Mouse (Mus musculus) midbrain, embryonic 15.5 days (tissue): ENCODE results near the gene Tmem175. TPM values are rescaled to one million over a fixed set of nuclear protein-coding genes. Genes with fewer than 3 reads are reported as not detected.

ENCODE experiments used
- ATAC-seq: fragments of 200-750 bp; cut with Nextera tagmentation; replicated peaks from 2 replicates; pipeline ENCODE4 v1.8.0; 2017; ENCODE audit warnings: moderate TSS enrichment
- H3K27ac ChIP-seq: fragments of 300-500 bp; sonication (generic); 2 replicates; pipeline ENCODE4 v1.5.1; 2015; ENCODE audit warnings: mild to moderate bottlenecking, inconsistent platforms
- H3K27me3 ChIP-seq: fragments of 300-500 bp; sonication (generic); replicated peaks from 2 replicates; pipeline ENCODE4 v1.6.1; 2015; ENCODE audit warnings: inconsistent platforms
- H3K36me3 ChIP-seq: fragments of 300-500 bp; sonication (generic); replicated peaks from 2 replicates; pipeline ENCODE4 v1.6.1; 2015; ENCODE audit warnings: inconsistent platforms
- H3K4me1 ChIP-seq: fragments of 300-500 bp; sonication (generic); 2 replicates; pipeline ENCODE4 v1.6.1; 2015; ENCODE audit warnings: inconsistent platforms
- H3K4me2 ChIP-seq: fragments of 300-500 bp; sonication (generic); 2 replicates; pipeline ENCODE4 v1.6.1; 2015; ENCODE audit warnings: inconsistent platforms, mild to moderate bottlenecking, moderate library complexity
- H3K4me3 ChIP-seq: fragments of 300-500 bp; sonication (generic); 2 replicates; pipeline ENCODE4 v1.5.1; 2015; ENCODE audit warnings: mild to moderate bottlenecking, inconsistent platforms
- H3K9ac ChIP-seq: fragments of 300-500 bp; sonication (generic); 2 replicates; pipeline ENCODE4 v1.6.1; 2015; ENCODE audit warnings: mild to moderate bottlenecking, inconsistent platforms
- H3K9me3 ChIP-seq: fragments of 300-500 bp; sonication (generic); 2 replicates; pipeline ENCODE4 v1.6.1; 2016; ENCODE audit warnings: inconsistent platforms
- WGBS: fragments of 180-500 bp; shearing (Covaris S2); methylation state at CpG from one replicate; pipeline ENCODE4 v1.1.7; 2015; ENCODE audit warnings: mixed read lengths; 5-methylcytosine and 5-hydroxymethylcytosine counted together
- polyA plus RNA-seq: library from polyadenylated mRNA; unstranded; fragments of >200 nt; fragmentation: Nextera tagmentation; extraction: Ambion mirVana; gene quantifications from 2 replicates; pipeline ENCODE4 v1.2.1, GENCODE M21; 2015

Tmem175 gene
- polyA plus RNA-seq, 1 experiment from 2014 or later = 25.3 TPM

- Histone ChIP-seq H3K9ac (no peak overlapping the region), H3K36me3 (peaks cover 15% of the 10 kb centered on the region; the same call in 1 of the 2 replicates), H3K4me3 (no peak overlapping the region), H3K27ac (no peak overlapping the region), H3K27me3 (no peaks in the 10 kb centered on the region), H3K4me1 (no peaks in the 10 kb centered on the region), H3K9me3 (no peaks in the 10 kb centered on the region), H3K4me2 (no peak overlapping the region)
- WGBS = 90% methylated on average over 9 of the region's 9 CpGs
- no peak for ATAC-seq
Observed at GRCm38 (mm10) chr5:108645651-108646342, 16.2 kb downstream of the Tmem175 start.

GRCm38 (mm10) chr5:108646343-108646660, 16.7 kb downstream of the Tmem175 start:
- no peaks in the 10 kb centered on the region for H3K9me3 ChIP-seq
- no peaks in the 10 kb centered on the region for H3K27me3 ChIP-seq
- no peak for ATAC-seq
- H3K4me3 ChIP-seq = no peak overlapping the region
- no peak overlapping the region for H3K9ac ChIP-seq
- H3K4me1 ChIP-seq = no peaks in the 10 kb centered on the region
- H3K4me2 ChIP-seq = no peak overlapping the region
- WGBS = 88% methylated on average over 3 of the region's 3 CpGs
- H3K36me3 ChIP-seq = peaks cover 15% of the 10 kb centered on the region; the same call in 1 of the 2 replicates
- H3K27ac ChIP-seq = no peak overlapping the region

- 96% methylated on average over 2 of the region's 2 CpGs for WGBS
- Histone ChIP-seq H3K4me1 (no peaks in the 10 kb centered on the region), H3K27me3 (no peaks in the 10 kb centered on the region), H3K9me3 (no peaks in the 10 kb centered on the region), H3K36me3 (peaks cover 15% of the 10 kb centered on the region; the same call in 1 of the 2 replicates), H3K4me2 (no peak overlapping the region), H3K4me3 (no peak overlapping the region), H3K27ac (no peak overlapping the region), H3K9ac (no peak overlapping the region)
- no peak for ATAC-seq
Observed at GRCm38 (mm10) chr5:108647311-108647710, 17.7 kb downstream of the Tmem175 start.

GRCm38 (mm10) chr5:108647820-108648465, 18.4 kb downstream of the Tmem175 start:
- no peak overlapping the region for H3K9ac ChIP-seq
- H3K27me3 ChIP-seq = no peaks in the 10 kb centered on the region
- H3K4me3 ChIP-seq = no peak overlapping the region
- peaks cover 19% of the 10 kb centered on the region for H3K36me3 ChIP-seq
- ATAC-seq = no peak
- H3K4me1 ChIP-seq = no peaks in the 10 kb centered on the region
- 91% methylated on average over 2 of the region's 2 CpGs for WGBS
- no peak overlapping the region for H3K27ac ChIP-seq
- no peak overlapping the region for H3K4me2 ChIP-seq
- H3K9me3 ChIP-seq = no peaks in the 10 kb centered on the region

GRCm38 (mm10) chr5:108648937-108649576, 19.5 kb downstream of the Tmem175 start:
- WGBS = 93% methylated on average over 11 of the region's 11 CpGs

GRCm38 (mm10) chr5:108650341-108650740, 20.8 kb downstream of the Tmem175 start:
- Histone ChIP-seq H3K4me1 (no peaks in the 10 kb centered on the region), H3K4me3 (no peak overlapping the region), H3K4me2 (no peak overlapping the region), H3K36me3 (peaks cover 41% of the 10 kb centered on the region), H3K9ac (no peak overlapping the region), H3K27me3 (no peaks in the 10 kb centered on the region), H3K9me3 (no peaks in the 10 kb centered on the region), H3K27ac (no peak overlapping the region)
- no peak for ATAC-seq
- WGBS = 88% methylated on average over 7 of the region's 7 CpGs

More at GRCm38 (mm10) chr5:108648937-108649576, 19.5 kb downstream of the Tmem175 start:
- no peak overlapping the region for H3K9ac ChIP-seq
- ATAC-seq = no peak
- no peak overlapping the region for H3K27ac ChIP-seq
- H3K4me2 ChIP-seq = no peak overlapping the region
- peaks cover 30% of the 10 kb centered on the region for H3K36me3 ChIP-seq
- no peaks in the 10 kb centered on the region for H3K9me3 ChIP-seq
- H3K27me3 ChIP-seq = no peaks in the 10 kb centered on the region
- H3K4me3 ChIP-seq = no peak overlapping the region
- no peaks in the 10 kb centered on the region for H3K4me1 ChIP-seq

- H3K4me1 ChIP-seq = no peaks in the 10 kb centered on the region
- no peaks in the 10 kb centered on the region for H3K9me3 ChIP-seq
- 0 out of 2 replicates have a peak, but pooled peaks have one; percentile 44 for ATAC-seq
- peaks cover 41% of the 10 kb centered on the region for H3K36me3 ChIP-seq
- H3K4me2 ChIP-seq = no peak overlapping the region
- no peak overlapping the region for H3K4me3 ChIP-seq
- H3K27me3 ChIP-seq = no peaks in the 10 kb centered on the region
- WGBS = 81% methylated on average over 5 of the region's 5 CpGs
- H3K27ac ChIP-seq = no peak overlapping the region
- no peak overlapping the region for H3K9ac ChIP-seq
Observed at GRCm38 (mm10) chr5:108651136-108651720, 21.7 kb downstream of the Tmem175 start.

GRCm38 (mm10) chr5:108651823-108652222, 22.3 kb downstream of the Tmem175 start:
- 65% methylated on average over 1 of the region's 1 CpGs for WGBS
- no peak overlapping the region for H3K27ac ChIP-seq

GRCm38 (mm10) chr5:108653341-108653740, 23.8 kb downstream of the Tmem175 start:
- H3K27ac ChIP-seq = no peak overlapping the region
- H3K36me3 ChIP-seq = peaks cover 33% of the 10 kb centered on the region
- no peak for ATAC-seq
- H3K4me2 ChIP-seq = no peak overlapping the region
- H3K27me3 ChIP-seq = no peaks in the 10 kb centered on the region
- no peak overlapping the region for H3K9ac ChIP-seq
- no peak overlapping the region for H3K4me3 ChIP-seq
- WGBS = 91% methylated on average over 6 of the region's 6 CpGs
- H3K9me3 ChIP-seq = no peaks in the 10 kb centered on the region
- H3K4me1 ChIP-seq = peaks cover 8% of the 10 kb centered on the region

More at GRCm38 (mm10) chr5:108651823-108652222, 22.3 kb downstream of the Tmem175 start:
- Histone ChIP-seq H3K27me3 (no peaks in the 10 kb centered on the region), H3K4me2 (no peak overlapping the region), H3K36me3 (peaks cover 41% of the 10 kb centered on the region), H3K9ac (no peak overlapping the region), H3K9me3 (no peaks in the 10 kb centered on the region), H3K4me3 (no peak overlapping the region), H3K4me1 (no peaks in the 10 kb centered on the region)
- peak; percentile 57 for ATAC-seq

- no peak for ATAC-seq
- Histone ChIP-seq H3K27ac (no peak overlapping the region), H3K9me3 (no peaks in the 10 kb centered on the region), H3K4me1 (peaks cover 20% of the 10 kb centered on the region), H3K9ac (no peak overlapping the region), H3K27me3 (no peaks in the 10 kb centered on the region), H3K36me3 (peaks cover 29% of the 10 kb centered on the region; the same call in 1 of the 2 replicates), H3K4me3 (no peak overlapping the region), H3K4me2 (no peak overlapping the region)
- WGBS = 94% methylated on average over 10 of the region's 10 CpGs
Observed at GRCm38 (mm10) chr5:108654444-108654990, 24.9 kb downstream of the Tmem175 start.

- Histone ChIP-seq H3K36me3 (peaks cover 27% of the 10 kb centered on the region; the same call in 1 of the 2 replicates), H3K27me3 (no peaks in the 10 kb centered on the region), H3K4me1 (peaks cover 25% of the 10 kb centered on the region), H3K4me3 (no peak overlapping the region), H3K27ac (no peak overlapping the region), H3K9me3 (no peaks in the 10 kb centered on the region), H3K4me2 (no peak overlapping the region), H3K9ac (no peak overlapping the region)
- ATAC-seq = no peak
- 95% methylated on average over 9 of the region's 9 CpGs for WGBS
Observed at GRCm38 (mm10) chr5:108655381-108655780, 25.8 kb downstream of the Tmem175 start.
